Mouse (Mus musculus): ENCODE results near the gene Cdc37.

Cdc37 gene

GRCm38 (mm10) chr9:21097793-21098192, 52.0 kb downstream of the Cdc37 start:
- no peak for DNase-seq (ENCODE audit: low read depth, low spot score)

- DNase-seq (ENCODE audit: low read depth, low spot score): no peak
Measured at GRCm38 (mm10) chr9:21095958-21096357, 53.8 kb downstream of the Cdc37 start.

GRCm38 (mm10) chr9:21093423-21093822, 56.4 kb downstream of the Cdc37 start:
- DNase-seq (ENCODE audit: low read depth, low spot score): no peak

- DNase-seq (ENCODE audit: low read depth, low spot score): peak; percentile 96
Measured at GRCm38 (mm10) chr9:21091707-21092320, 58.0 kb downstream of the Cdc37 start, which contains the start of the genes Gm38431 and Raver1. Gene Gm38431 (minus strand): TSS chr9:21091997. Gene Raver1 (minus strand): TSS chr9:21092008.

- DNase-seq (ENCODE audit: low read depth, low spot score): no peak
Measured at GRCm38 (mm10) chr9:21090972-21091706, 58.6 kb downstream of the Cdc37 start.

- DNase-seq (ENCODE audit: low read depth, low spot score): no peak
Measured at GRCm38 (mm10) chr9:21090537-21090936, 59.2 kb downstream of the Cdc37 start.

- DNase-seq (ENCODE audit: low read depth, low spot score): no peak
Measured at GRCm38 (mm10) chr9:21083324-21083723, 66.5 kb downstream of the Cdc37 start.

Measured in c-Kit-negative CD71-positive TER-119-positive erythroid progenitor cells, embryonic 14.5 days (primary cell).